ENCODE assay signal across 16 mouse cellular contexts in the genomic region with DNA sequence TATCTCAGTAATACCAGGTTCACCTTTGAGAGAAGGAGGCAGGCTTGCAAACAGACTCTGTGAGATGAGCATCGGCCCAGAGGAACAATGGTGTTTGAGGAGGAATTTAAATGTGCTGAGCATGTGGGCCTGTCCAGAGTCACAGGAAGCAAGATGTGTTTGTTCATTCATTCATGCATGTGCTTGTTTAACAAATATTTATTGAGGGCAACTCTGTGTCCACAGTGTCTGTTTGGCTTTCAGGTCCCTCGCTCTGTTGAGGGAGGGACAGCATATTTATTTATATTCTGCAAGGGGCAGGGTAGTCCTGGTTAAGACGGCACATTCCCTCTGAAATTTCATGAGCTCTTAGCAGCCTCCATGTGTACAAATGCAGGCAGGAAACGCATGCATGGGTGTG. TPM values are rescaled to one million over a fixed set of nuclear protein-coding genes. Genes with fewer than 3 reads are reported as not detected.
DNase-seq lines count a peak whose midpoint lies in the region; ATAC-seq and TF ChIP-seq lines count a peak whose summit lies in the region.
"Had no signal": no experiment of that assay in that cellular context is flagged by ENCODE, and none has a peak within 500 bp of the region (broad histone marks: within the 10 kb centered on the region; RNA-seq: fewer than 3 reads in every experiment).

No protein-coding gene starts in this region.

- H3K36me3 ChIP-seq in forebrain, embryonic 11.5 days (ENCODE audit: control insufficient read depth, insufficient read depth, low read length) = no peaks in the 10 kb centered on the region
- no peaks in the 10 kb centered on the region for H3K36me3 ChIP-seq in forebrain, postnatal 0 days (ENCODE audit: insufficient read depth)
- no peaks in the 10 kb centered on the region for H3K36me3 ChIP-seq in liver, adult 2 months (ENCODE audit: control insufficient read depth, insufficient read depth, low read length)
- no peaks in the 10 kb centered on the region for H3K36me3 ChIP-seq in liver, embryonic 12.5 days
- no peaks in the 10 kb centered on the region for H3K36me3 ChIP-seq in testis, adult 2 months (ENCODE audit: control insufficient read depth, insufficient read depth, low read length)
- H3K36me3 ChIP-seq: embryonic facial prominence, embryonic 12.5 days; forebrain, embryonic 12.5 days; heart, embryonic 12.5 days had no signal

- no peak for ATAC-seq in forebrain, embryonic 11.5 days (replicated peaks; ENCODE audit: low FRiP score)
- no peak for ATAC-seq in forebrain, postnatal 0 days
- no peak for ATAC-seq in liver, embryonic 12.5 days
- ATAC-seq: forebrain, embryonic 16.5 days; hindbrain, embryonic 16.5 days had no signal

- H3K9ac ChIP-seq in forebrain, embryonic 11.5 days (ENCODE audit: low read length) = no peak overlapping the region
- H3K9ac ChIP-seq in forebrain, postnatal 0 days = no peak overlapping the region
- no peak overlapping the region for H3K9ac ChIP-seq in liver, adult 2 months (ENCODE audit: low read depth, low read length)
- no peak overlapping the region for H3K9ac ChIP-seq in liver, embryonic 12.5 days
- H3K9ac ChIP-seq: embryonic facial prominence, embryonic 12.5 days; forebrain, embryonic 12.5 days; heart, embryonic 12.5 days had no signal

- no peak overlapping the region for H3K4me3 ChIP-seq in forebrain, embryonic 11.5 days (ENCODE audit: low read depth, low read length)
- H3K4me3 ChIP-seq in forebrain, postnatal 0 days (ENCODE audit: low read depth, low read length) = no peak overlapping the region
- H3K4me3 ChIP-seq in liver, adult 2 months (ENCODE audit: insufficient read depth, low read depth, low read length) = no peak overlapping the region
- H3K4me3 ChIP-seq in liver, embryonic 12.5 days = no peak overlapping the region
- H3K4me3 ChIP-seq in testis, adult 2 months (ENCODE audit: control insufficient read depth, low read depth, low read length) = no peak overlapping the region
- H3K4me3 ChIP-seq: embryonic facial prominence, embryonic 12.5 days; forebrain, embryonic 12.5 days; heart, adult 2 months; heart, embryonic 12.5 days had no signal

- peak; percentile 44 for DNase-seq in forebrain, embryonic 11.5 days (ENCODE audit: low spot score)
- DNase-seq in forebrain, postnatal 0 days = no peak
- peak; percentile 85 for DNase-seq in liver, adult 2 months (ENCODE audit: extremely low read depth, low read depth, low spot score)
- no peak for DNase-seq in testis, postnatal 10 days (ENCODE audit: low spot score)
- DNase-seq in adrenal gland, postnatal 36 days = no peak
- DNase-seq: adrenal gland, postnatal 10 days; embryo, embryonic 11 days; gastrocnemius, postnatal 14 days; heart, adult 2 months had no signal

- H3K79me2 ChIP-seq in liver, adult 2 months (ENCODE audit: control insufficient read depth, insufficient read depth, low read length) = no peaks in the 10 kb centered on the region

- WGBS in forebrain, embryonic 11.5 days = 88% methylated on average over 4 of the region's 4 CpGs
- 81% methylated on average over 4 of the region's 4 CpGs for WGBS in forebrain, postnatal 0 days
- 16% methylated on average over 4 of the region's 4 CpGs for WGBS in liver, adult 2 months
- 44% methylated on average over 4 of the region's 4 CpGs for WGBS in liver, embryonic 12.5 days (ENCODE audit: insufficient replicate concordance)

- no peaks in the 10 kb centered on the region for H3K4me1 ChIP-seq in forebrain, embryonic 11.5 days (replicated peaks; ENCODE audit: control insufficient read depth, insufficient read depth, low read length)
- no peaks in the 10 kb centered on the region for H3K4me1 ChIP-seq in forebrain, postnatal 0 days (ENCODE audit: insufficient read depth)
- H3K4me1 ChIP-seq in liver, adult 2 months (ENCODE audit: control insufficient read depth, insufficient read depth, low read length) = peaks cover 14% of the 10 kb centered on the region
- peaks cover 23% of the 10 kb centered on the region for H3K4me1 ChIP-seq in liver, embryonic 12.5 days
- H3K4me1 ChIP-seq in testis, adult 2 months (ENCODE audit: control insufficient read depth, insufficient read depth, low read length) = peaks cover 4% of the 10 kb centered on the region
- H3K4me1 ChIP-seq: forebrain, embryonic 12.5 days had no signal

- no peak for TF ChIP-seq CTCF in forebrain, postnatal 0 days (IDR thresholded peaks at IDR 0.05; ENCODE audit: low read depth)
- TF ChIP-seq CTCF in liver, adult 2 months (IDR thresholded peaks at IDR 0.05; ENCODE audit: low read depth, low read length) = no peak
- no peak for TF ChIP-seq CTCF in testis, adult 2 months (IDR thresholded peaks at IDR 0.05; ENCODE audit: control insufficient read depth, insufficient read depth, insufficient replicate concordance, low read depth, low read length)

- no peak overlapping the region for H3K27ac ChIP-seq in forebrain, embryonic 11.5 days (ENCODE audit: low read depth, low read length)
- H3K27ac ChIP-seq in forebrain, postnatal 0 days (ENCODE audit: low read depth, low read length) = no peak overlapping the region
- peak overlapping the region; percentile 95 for H3K27ac ChIP-seq in liver, adult 2 months (replicated peaks; ENCODE audit: insufficient read depth, low read depth, low read length)
- no peak overlapping the region for H3K27ac ChIP-seq in liver, embryonic 12.5 days
- H3K27ac ChIP-seq in testis, adult 2 months (ENCODE audit: control insufficient read depth, insufficient read depth, low read depth, low read length) = peak overlapping the region; percentile 49
- H3K27ac ChIP-seq: embryonic facial prominence, embryonic 12.5 days; forebrain, embryonic 12.5 days; heart, adult 2 months had no signal

- no peaks in the 10 kb centered on the region for H3K27me3 ChIP-seq in forebrain, embryonic 11.5 days (ENCODE audit: control insufficient read depth, insufficient read depth, low read length)
- no peaks in the 10 kb centered on the region for H3K27me3 ChIP-seq in forebrain, postnatal 0 days (ENCODE audit: insufficient read depth, low read length)
- no peaks in the 10 kb centered on the region for H3K27me3 ChIP-seq in liver, adult 2 months (ENCODE audit: control insufficient read depth, insufficient read depth, low read length)
- H3K27me3 ChIP-seq in liver, embryonic 12.5 days (replicated peaks) = no peaks in the 10 kb centered on the region; the same call in 1 of the 2 replicates
- H3K27me3 ChIP-seq in testis, adult 2 months (ENCODE audit: control insufficient read depth, insufficient read depth, low read length) = no peaks in the 10 kb centered on the region
- H3K27me3 ChIP-seq: embryonic facial prominence, embryonic 12.5 days; forebrain, embryonic 12.5 days; heart, embryonic 12.5 days had no signal

- no peaks in the 10 kb centered on the region for H3K9me3 ChIP-seq in forebrain, embryonic 11.5 days (ENCODE audit: control insufficient read depth, low read length)
- H3K9me3 ChIP-seq in forebrain, postnatal 0 days (ENCODE audit: low read length) = no peaks in the 10 kb centered on the region
- no peaks in the 10 kb centered on the region for H3K9me3 ChIP-seq in liver, embryonic 12.5 days (replicated peaks)
- H3K9me3 ChIP-seq: embryonic facial prominence, embryonic 12.5 days; forebrain, embryonic 12.5 days had no signal

- no peak overlapping the region for H3K4me2 ChIP-seq in forebrain, embryonic 11.5 days (ENCODE audit: low read depth, low read length, severe bottlenecking)
- H3K4me2 ChIP-seq in forebrain, postnatal 0 days (ENCODE audit: low read depth) = no peak overlapping the region
- H3K4me2 ChIP-seq in liver, embryonic 12.5 days = no peak overlapping the region
- H3K4me2 ChIP-seq: embryonic facial prominence, embryonic 12.5 days; forebrain, embryonic 12.5 days; heart, embryonic 12.5 days had no signal

- no peak for TF ChIP-seq POLR2A in liver, adult 2 months (IDR thresholded peaks at IDR 0.05; ENCODE audit: extremely low read depth, insufficient read depth, low read length)
- TF ChIP-seq POLR2A in testis, adult 2 months (IDR thresholded peaks at IDR 0.05; ENCODE audit: control insufficient read depth, low read depth, low read length) = no peak

RNA-seq across cellular contexts. Expression of a gene that starts 42.1 kb away (rescaled TPM):
- polyA plus RNA-seq in forebrain, embryonic 11.5 days (2014; fragmentation: Nextera tagmentation; extraction: Ambion mirVana) = 52.7 and 54.1 TPM in 2 replicates
- total RNA-seq in forebrain, postnatal 0 days (2014; rRNA removed) = 38.3 and 54.0 TPM in 2 replicates
- polyA plus RNA-seq in forebrain, postnatal 0 days (2015; fragmentation: Nextera tagmentation; extraction: Ambion mirVana) = 44.4 and 59.2 TPM in 2 replicates
- total RNA-seq in liver, adult 2 months (2014; rRNA removed) = 15.4 and 15.6 TPM in 2 replicates
- 4.3 TPM in 2 replicates for polyA plus RNA-seq in liver, adult 2 months (2012; rRNA removed)
- 22.3 and 23.6 TPM in 2 replicates for polyA plus RNA-seq in liver, embryonic 12.5 days (2016; fragmentation: Nextera tagmentation; extraction: Ambion mirVana)
- 4.6 and 5.4 TPM in 2 replicates for polyA plus RNA-seq in testis, adult 2 months (2012; rRNA removed)
- 10 to 100 TPM; 71.1 TPM for total RNA-seq in adrenal gland, postnatal 36 days (2021)

Comparison
In these comparisons a context has a peak if more than half of its experiments do, and no peak if none do; other contexts are left out.
1. DNase-seq: peak in forebrain, embryonic 11.5 days (single experiment) and liver, adult 2 months (single experiment); none in forebrain, postnatal 0 days (single experiment), testis, postnatal 10 days (single experiment) and adrenal gland, postnatal 36 days (0 of 2).
2. H3K27ac ChIP-seq: peak in liver, adult 2 months (single experiment) and testis, adult 2 months (single experiment); none in forebrain, embryonic 11.5 days (single experiment), forebrain, postnatal 0 days (single experiment) and liver, embryonic 12.5 days (single experiment).